Mouse (Mus musculus) hematopoietic stem cell, adult 5-6 weeks (primary cell): ENCODE results near the gene Agrp. TPM values are rescaled to one million over a fixed set of nuclear protein-coding genes. Genes with fewer than 3 reads are reported as not detected.

Experiments
- ATAC-seq, 2 experiments: fragments of 125-278 bp in 1 of 2; replicated peaks in 1 of 2; 2 replicates each; pipeline ENCODE4 v1.8.0; 2016 to 2017; ENCODE audit warnings: inconsistent platforms in 2 of 2, mild to moderate bottlenecking in 2 of 2, moderate number of reproducible peaks in 2 of 2, low read depth in 1 of 2, moderate TSS enrichment in 1 of 2; ENCODE audit not compliant: low FRiP score in 2 of 2, poor library complexity in 2 of 2, severe bottlenecking in 2 of 2, insufficient read depth in 1 of 2, low TSS enrichment in 1 of 2
- total RNA-seq: library from RNA; stranded (forward); fragments of 172-1452, 232-1000 nt; gene quantifications from 2 replicates; pipeline ENCODE4 v1.2.3, GENCODE M21; 2017

Gene Agrp
- total RNA-seq, 1 experiment from 2014 or later, result not detected

- no peak for ATAC-seq
These were observed 12.4 kb downstream of the Agrp start for GRCm38 (mm10) chr8:105624831-105625230.

GRCm38 (mm10) chr8:105624401-105624800, 12.8 kb downstream of the Agrp start:
- ATAC-seq, result no peak

- ATAC-seq, result no peak
These were observed 13.4 kb downstream of the Agrp start for GRCm38 (mm10) chr8:105623679-105624245.

GRCm38 (mm10) chr8:105623118-105623517, 14.1 kb downstream of the Agrp start:
- peak; percentile 76 to 77 for ATAC-seq

GRCm38 (mm10) chr8:105622421-105622920, 14.7 kb downstream of the Agrp start:
- peak; percentile 82 to 85 for ATAC-seq

GRCm38 (mm10) chr8:105621841-105622240, 15.4 kb downstream of the Agrp start:
- no peak for ATAC-seq

- ATAC-seq, result no peak
These were observed 16.1 kb downstream of the Agrp start for GRCm38 (mm10) chr8:105620946-105621720.

GRCm38 (mm10) chr8:105620211-105620610, 17.0 kb downstream of the Agrp start:
- ATAC-seq, result no peak

GRCm38 (mm10) chr8:105618892-105619591, 18.2 kb downstream of the Agrp start:
- ATAC-seq, result no peak

GRCm38 (mm10) chr8:105618279-105618634, 18.9 kb downstream of the Agrp start:
- no peak for ATAC-seq

GRCm38 (mm10) chr8:105617451-105618278, 19.5 kb downstream of the Agrp start:
- ATAC-seq, result no peak

GRCm38 (mm10) chr8:105615942-105616341, 21.3 kb downstream of the Agrp start:
- no peak for ATAC-seq

- peak in 1 of 2 experiments; percentile 46; a peak in 2 of 4 replicates for ATAC-seq
These were observed 23.2 kb downstream of the Agrp start for GRCm38 (mm10) chr8:105613830-105614511.

- no peak for ATAC-seq
These were observed 24.2 kb downstream of the Agrp start for GRCm38 (mm10) chr8:105613037-105613436.

- no peak for ATAC-seq
These were observed 25.4 kb downstream of the Agrp start for GRCm38 (mm10) chr8:105611836-105612235.

- ATAC-seq, result no peak
These were observed 27.4 kb downstream of the Agrp start for GRCm38 (mm10) chr8:105609771-105610170.

GRCm38 (mm10) chr8:105609355-105609754, 27.8 kb downstream of the Agrp start:
- peak; percentile 17 to 23 for ATAC-seq
